Mouse (Mus musculus) hindbrain, embryonic 16.5 days (tissue): ENCODE measurements around the gene Nrip2. TPM values are rescaled to one million over a fixed set of nuclear protein-coding genes. Genes with fewer than 3 reads are reported as not detected.

Experiments used
- ATAC-seq: fragments of 200-750 bp; cut with Nextera tagmentation; 2 replicates; pipeline ENCODE4 v1.8.0; 2017; ENCODE audit warnings: moderate TSS enrichment, moderate library complexity
- H3K27ac ChIP-seq: fragments of 300-500 bp; sonication (generic); 2 replicates; pipeline ENCODE4 v1.5.1; 2014; ENCODE audit warnings: low read depth, mild to moderate bottlenecking, control low read depth, low read length, moderate library complexity
- H3K27me3 ChIP-seq: fragments of 300-500 bp; sonication (generic); replicated peaks from 2 replicates; pipeline ENCODE4 v1.6.1; 2014; ENCODE audit warnings: low read length; ENCODE audit not compliant: control insufficient read depth, insufficient read depth
- H3K36me3 ChIP-seq: fragments of 300-500 bp; sonication (generic); 2 replicates; pipeline ENCODE4 v1.6.1; 2014; ENCODE audit warnings: mild to moderate bottlenecking, low read length, moderate library complexity, mixed read lengths; ENCODE audit not compliant: control insufficient read depth, insufficient read depth
- H3K4me1 ChIP-seq: fragments of 300-500 bp; sonication (generic); 2 replicates; pipeline ENCODE4 v1.6.1; 2014; ENCODE audit warnings: low read depth, low read length; ENCODE audit not compliant: control insufficient read depth, insufficient read depth
- H3K4me2 ChIP-seq: fragments of 300-500 bp; sonication (generic); 2 replicates; pipeline ENCODE4 v1.6.1; 2014; ENCODE audit warnings: mild to moderate bottlenecking, low read length, control low read depth, moderate library complexity
- H3K4me3 ChIP-seq: fragments of 300-500 bp; sonication (generic); 2 replicates; pipeline ENCODE4 v1.5.1; 2014; ENCODE audit warnings: mild to moderate bottlenecking, low read length, control low read depth, moderate library complexity
- H3K9ac ChIP-seq: fragments of 300-500 bp; sonication (generic); 2 replicates; pipeline ENCODE4 v1.6.1; 2014; ENCODE audit warnings: low read depth, mild to moderate bottlenecking, control low read depth, low read length, moderate library complexity
- H3K9me3 ChIP-seq: fragments of 300-500 bp; sonication (generic); 2 replicates; pipeline ENCODE4 v1.6.1; 2014; ENCODE audit warnings: mild to moderate bottlenecking, low read length, moderate library complexity; ENCODE audit not compliant: control insufficient read depth
- WGBS: fragments of 180-500 bp; shearing (Covaris S2); extraction: QIAGEN DNeasy Blood & Tissue Kit; methylation state at CpG from one replicate; pipeline ENCODE4 v1.1.7; 2014; 5-methylcytosine and 5-hydroxymethylcytosine counted together
- polyA plus RNA-seq: library from polyadenylated mRNA; unstranded; fragments of >200 nt; fragmentation: Nextera tagmentation; extraction: Ambion mirVana; gene quantifications from 2 replicates; pipeline ENCODE4 v1.2.1, GENCODE M21; 2015

Gene Nrip2
- polyA plus RNA-seq, 1 experiment from 2014 or later: 11.3 TPM

GRCm38 (mm10) chr6:128464996-128465395 lies 65.9 kb downstream of the Nrip2 start:
- Histone ChIP-seq H3K36me3 (no peaks in the 10 kb centered on the region), H3K9ac (no peak overlapping the region), H3K27me3 (no peaks in the 10 kb centered on the region; the same call in 1 of the 2 replicates), H3K4me2 (no peak overlapping the region), H3K4me1 (no peaks in the 10 kb centered on the region), H3K27ac (no peak overlapping the region), H3K4me3 (no peak overlapping the region), H3K9me3 (no peaks in the 10 kb centered on the region)
- WGBS: 77% methylated on average over 4 of the region's 4 CpGs
- no peak for ATAC-seq

Other genes starting within 250 kb of the Nrip2 start
- 0.81 and 1.5 TPM in 2 replicates for gene Tead4, start 98.5 kb upstream of the Nrip2 start, polyA plus RNA-seq
- 17.7 and 19.9 TPM in 2 replicates for gene Tulp3, start 43.4 kb upstream of the Nrip2 start, polyA plus RNA-seq
- gene Rhno1, start 36.4 kb upstream of the Nrip2 start, polyA plus RNA-seq: 67.4 and 82.0 TPM in 2 replicates
- gene Foxm1, start 36.3 kb upstream of the Nrip2 start, polyA plus RNA-seq: 7.2 and 9.5 TPM in 2 replicates
- gene Tex52, start 23.8 kb upstream of the Nrip2 start, polyA plus RNA-seq: 0.61 and 0.82 TPM in 2 replicates
- not detected in 2 replicates for gene Gm44596, start 23.8 kb upstream of the Nrip2 start, polyA plus RNA-seq
- 35.7 and 46.9 TPM in 2 replicates for gene Itfg2, start 25.6 kb downstream of the Nrip2 start, polyA plus RNA-seq
- 341 and 344 TPM in 2 replicates for gene Fkbp4, start 39.4 kb downstream of the Nrip2 start, polyA plus RNA-seq
- 0.10 and 0.34 TPM in 2 replicates for gene Pzp, start 127.4 kb downstream of the Nrip2 start, polyA plus RNA-seq
- gene A2ml1, start 182.3 kb downstream of the Nrip2 start, polyA plus RNA-seq: 4.7 and 5.6 TPM in 2 replicates
- gene Klrb1a, start 224.2 kb downstream of the Nrip2 start, polyA plus RNA-seq: not detected in 2 replicates